Mouse (Mus musculus) kidney, postnatal 10 days (tissue): ENCODE data around the gene Podxl.

ENCODE experiments used
- DNase-seq: peaks from one replicate; pipeline ENCODE4 v3.0.0; 2021; ENCODE audit warnings: mixed read lengths

The Podxl gene

GRCm38 (mm10) chr6:31522478-31522877, 41.3 kb downstream of the Podxl start:
- DNase-seq, result no peak

- DNase-seq, result no peak
These were observed 42.1 kb downstream of the Podxl start for GRCm38 (mm10) chr6:31521491-31522355.

GRCm38 (mm10) chr6:31520486-31521215, 43.1 kb downstream of the Podxl start:
- DNase-seq, result no peak

GRCm38 (mm10) chr6:31519001-31519471, 44.7 kb downstream of the Podxl start:
- peak; percentile 56 for DNase-seq

GRCm38 (mm10) chr6:31518338-31518698, 45.5 kb downstream of the Podxl start:
- no peak for DNase-seq

GRCm38 (mm10) chr6:31517681-31518337, 46.0 kb downstream of the Podxl start:
- no peak for DNase-seq

GRCm38 (mm10) chr6:31513726-31514125, 50.1 kb downstream of the Podxl start:
- DNase-seq, result no peak

GRCm38 (mm10) chr6:31502614-31503013, 61.2 kb downstream of the Podxl start:
- no peak for DNase-seq

GRCm38 (mm10) chr6:31500691-31501090, 63.1 kb downstream of the Podxl start:
- no peak for DNase-seq

GRCm38 (mm10) chr6:31500260-31500659, 63.5 kb downstream of the Podxl start:
- no peak for DNase-seq

- no peak for DNase-seq
These were observed 63.9 kb downstream of the Podxl start for GRCm38 (mm10) chr6:31499836-31500235.

- DNase-seq, result no peak
These were observed 67.6 kb downstream of the Podxl start for GRCm38 (mm10) chr6:31496227-31496626.

GRCm38 (mm10) chr6:31495122-31495731, 68.6 kb downstream of the Podxl start:
- DNase-seq, result no peak

- no peak for DNase-seq
These were observed 73.8 kb downstream of the Podxl start for GRCm38 (mm10) chr6:31489950-31490349.

GRCm38 (mm10) chr6:31486601-31487000, 77.2 kb downstream of the Podxl start:
- no peak for DNase-seq

- DNase-seq, result no peak
These were observed 83.8 kb downstream of the Podxl start for GRCm38 (mm10) chr6:31480008-31480407.

- peak; percentile 17 for DNase-seq
These were observed 85.6 kb downstream of the Podxl start for GRCm38 (mm10) chr6:31478221-31478620.
